Mouse (Mus musculus) gastrocnemius, postnatal 25 days (tissue): ENCODE measurements around the gene Siglecg. TPM values are rescaled to one million over a fixed set of nuclear protein-coding genes. Genes with fewer than 3 reads are reported as not detected.
"Not testable (repeated sequence)": the region's sequence is repeated elsewhere in the genome, so short reads cannot be mapped to it uniquely, and the experiment has no call there.

ENCODE experiments used
- DNase-seq: peaks from one replicate; pipeline ENCODE4 v3.0.0; 2022
- long read RNA-seq, 2 experiments: library from polyadenylated mRNA; stranded (forward); transcript quantifications; one replicate each; pipeline ENCODE4 v2.0.0; 2021
- total RNA-seq, 2 experiments: library from RNA; stranded (reverse); gene quantifications; 1 replicate in 1 of 2; 2 replicates in 1 of 2; pipeline ENCODE4 v1.2.3; 2021

The Siglecg gene
- total RNA-seq = under 1 TPM in 1 of 2 experiments, not detected in 1; 0.10 TPM
- long read RNA-seq, experiment 1 = 0 reads
- long read RNA-seq, experiment 2 = 0 reads

GRCm38 (mm10) chr7:43408131-43408553 is at the start of gene Siglecg:
Gene Siglecg (plus strand): TSS chr7:43408204.
- no peak for DNase-seq

GRCm38 (mm10) chr7:43358556-43358955 is 49.4 kb upstream of the Siglecg start:
- no peak for DNase-seq

GRCm38 (mm10) chr7:43361442-43361841 is 46.6 kb upstream of the Siglecg start:
- no peak for DNase-seq

GRCm38 (mm10) chr7:43362021-43362420 is 46.0 kb upstream of the Siglecg start:
- no peak for DNase-seq

GRCm38 (mm10) chr7:43378226-43378625 is 29.8 kb upstream of the Siglecg start:
- no peak for DNase-seq

- DNase-seq = no peak
Measured at GRCm38 (mm10) chr7:43392349-43393121, 15.5 kb upstream of the Siglecg start.

GRCm38 (mm10) chr7:43399501-43399900 is 8.5 kb upstream of the Siglecg start:
- DNase-seq = no peak

- DNase-seq = no peak
Measured at GRCm38 (mm10) chr7:43402718-43403117, 5.3 kb upstream of the Siglecg start.

- no peak for DNase-seq
Measured at GRCm38 (mm10) chr7:43407573-43407972, 431 bp upstream of the Siglecg start.

- no peak for DNase-seq
Measured at GRCm38 (mm10) chr7:43409084-43409483, 1.1 kb downstream of the Siglecg start.

- not testable (repeated sequence) for DNase-seq
Measured at GRCm38 (mm10) chr7:43411724-43412123, 3.7 kb downstream of the Siglecg start.

GRCm38 (mm10) chr7:43417298-43417697 is 9.3 kb downstream of the Siglecg start:
- DNase-seq = no peak

GRCm38 (mm10) chr7:43422995-43423617 is 15.1 kb downstream of the Siglecg start:
- DNase-seq = peak; percentile 57

- DNase-seq = no peak
Measured at GRCm38 (mm10) chr7:43423991-43424625, 16.1 kb downstream of the Siglecg start.

GRCm38 (mm10) chr7:43427406-43427805 is 19.4 kb downstream of the Siglecg start, which contains the start of gene Lim2:
Gene Lim2 (plus strand): TSS chr7:43427670.
- DNase-seq = no peak

GRCm38 (mm10) chr7:43429500-43429899 is 21.5 kb downstream of the Siglecg start:
- no peak for DNase-seq

GRCm38 (mm10) chr7:43432891-43433290 is 24.9 kb downstream of the Siglecg start:
- DNase-seq = no peak

- DNase-seq = no peak
Measured at GRCm38 (mm10) chr7:43434676-43435075, 26.7 kb downstream of the Siglecg start.

GRCm38 (mm10) chr7:43436341-43437255 is 28.6 kb downstream of the Siglecg start, which contains the start of gene Nkg7:
Gene Nkg7 (plus strand): TSS chr7:43437073.
- DNase-seq = no peak

- no peak for DNase-seq
Measured at GRCm38 (mm10) chr7:43438611-43439010, 30.6 kb downstream of the Siglecg start.

- no peak for DNase-seq
Measured at GRCm38 (mm10) chr7:43440482-43440881, 32.5 kb downstream of the Siglecg start, which contains the start of gene Cldnd2. Gene Cldnd2 (plus strand): TSS chr7:43440782.

- DNase-seq = no peak
Measured at GRCm38 (mm10) chr7:43441071-43441470, 33.1 kb downstream of the Siglecg start.
